Mouse (Mus musculus): Measurements from ENCODE around the gene Adprh.

The Adprh gene

GRCm38 (mm10) chr16:38398266-38398665 is 54.2 kb downstream of the Adprh start:
- no peak for DNase-seq (ENCODE audit: low read depth, low spot score)

- DNase-seq (ENCODE audit: low read depth, low spot score): peak; percentile 46
These were observed 56.3 kb downstream of the Adprh start for GRCm38 (mm10) chr16:38396155-38396554.

GRCm38 (mm10) chr16:38395060-38395730 is 57.3 kb downstream of the Adprh start:
- no peak for DNase-seq (ENCODE audit: low read depth, low spot score)

GRCm38 (mm10) chr16:38394191-38394618 is 58.3 kb downstream of the Adprh start:
- DNase-seq (ENCODE audit: low read depth, low spot score): no peak
